Mouse (Mus musculus) heart, postnatal 36 days (tissue): ENCODE data around the gene Tmem97. TPM values are rescaled to one million over a fixed set of nuclear protein-coding genes. Genes with fewer than 3 reads are reported as not detected.

ENCODE experiments used
- total RNA-seq, 2 experiments: library from RNA; stranded (reverse); gene quantifications; 2 replicates each; pipeline ENCODE4 v1.2.3; 2021

Gene Tmem97
- total RNA-seq, 2 experiments from 2014 or later: 4.8 to 5.1 TPM

Other genes with a start within 250 kb of the Tmem97 start
- gene Spag5, start 249.2 kb downstream of the Tmem97 start, total RNA-seq: under 1 TPM; 0.54 to 0.58 TPM
- 1 to 10 TPM in 1 of 2 experiments, under 1 TPM in 1; 0.68 to 1.6 TPM for gene Aldoc, start 227.8 kb downstream of the Tmem97 start, total RNA-seq
- gene Pigs, start 222.4 kb downstream of the Tmem97 start, total RNA-seq: 10 to 100 TPM; 22.7 to 24.1 TPM
- 1 to 10 TPM; 5.3 to 6.2 TPM for gene Unc119, start 207.3 kb downstream of the Tmem97 start, total RNA-seq
- not detected for gene Foxn1, start 164.2 kb downstream of the Tmem97 start, total RNA-seq
- not detected for gene Slc13a2, start 128.6 kb downstream of the Tmem97 start, total RNA-seq
- gene Slc46a1, start 85.1 kb downstream of the Tmem97 start, total RNA-seq: 1 to 10 TPM; 1.6 to 1.8 TPM
- under 1 TPM; 0.46 to 0.50 TPM for gene Sarm1, start 53.0 kb downstream of the Tmem97 start, total RNA-seq
- gene Vtn, start 51.7 kb downstream of the Tmem97 start, total RNA-seq: 10 to 100 TPM; 20.9 to 22.9 TPM
- gene Sebox, start 47.3 kb downstream of the Tmem97 start, total RNA-seq: not detected
- 10 to 100 TPM in 1 of 2 experiments, 1 to 10 TPM in 1; 9.4 to 10.3 TPM for gene Tmem199, start 38.6 kb downstream of the Tmem97 start, total RNA-seq
- gene Poldip2, start 38.6 kb downstream of the Tmem97 start, total RNA-seq: 100 to 1,000 TPM; 151 to 156 TPM
- gene Tnfaip1, start 14.4 kb downstream of the Tmem97 start, total RNA-seq: 10 to 100 TPM; 38.4 to 42.1 TPM
- gene Ift20, start 14.4 kb downstream of the Tmem97 start, total RNA-seq: 10 to 100 TPM; 39.1 to 42.9 TPM
- 10 to 100 TPM; 11.4 to 11.9 TPM for gene Nlk, start 146.6 kb upstream of the Tmem97 start, total RNA-seq
- gene Ccnq, start 201.0 kb upstream of the Tmem97 start, total RNA-seq: 10 to 100 TPM; 13.9 to 15.7 TPM